Mouse (Mus musculus) bone marrow, adult 2 months (tissue): ENCODE data around the gene Fes. TPM values are rescaled to one million over a fixed set of nuclear protein-coding genes. Genes with fewer than 3 reads are reported as not detected.

ENCODE experiments used
- H3K27ac ChIP-seq: fragments of 200-500 bp; 2 replicates; pipeline ENCODE4 v1.5.1; 2012; ENCODE audit warnings: low read depth, mild to moderate bottlenecking, control low read depth, inconsistent platforms, low read length; ENCODE audit not compliant: control insufficient read depth, poor library complexity, insufficient read depth
- H3K4me1 ChIP-seq: fragments of 200-500 bp; 2 replicates; pipeline ENCODE4 v1.6.1; 2011; ENCODE audit warnings: low read length; ENCODE audit not compliant: control insufficient read depth, insufficient read depth
- H3K4me3 ChIP-seq: fragments of 200-500 bp; replicated peaks from 2 replicates; pipeline ENCODE3; 2011; ENCODE audit warnings: mild to moderate bottlenecking, low read depth, low read length, control low read depth; ENCODE audit not compliant: control insufficient read depth
- CTCF ChIP-seq: fragments of 200-500 bp; IDR thresholded peaks from 2 replicates; pipeline ENCODE4 v1.5.1; 2011; ENCODE audit warnings: low read length, control low read depth; ENCODE audit not compliant: control insufficient read depth, insufficient read depth
- POLR2A ChIP-seq: fragments of 200-500 bp; IDR thresholded peaks from 2 replicates; pipeline ENCODE4 v1.6.1; 2011; ENCODE audit warnings: low read depth, mild to moderate bottlenecking, control low read depth, low read length, borderline replicate concordance; ENCODE audit not compliant: control insufficient read depth
- WGBS: fragments of 180-500 bp; shearing (Covaris S2); methylation state at CpG from one replicate; pipeline ENCODE4 v1.1.7; 2018; 5-methylcytosine and 5-hydroxymethylcytosine counted together
- polyA plus RNA-seq: library from polyadenylated mRNA; stranded (reverse); fragments of >200 nt; gene quantifications from 2 replicates; pipeline ENCODE4 v1.2.4, GENCODE M21; 2011; ENCODE audit warnings: low replicate concordance; ENCODE audit not compliant: missing spikeins, insufficient read depth, insufficient read length

The Fes gene
- polyA plus RNA-seq, 1 experiment, result 311 TPM

GRCm38 (mm10) chr7:80358039-80358438 lies 29.7 kb downstream of the Fes start:
- Histone ChIP-seq H3K27ac (no peak overlapping the region), H3K4me1 (peaks cover 1% of the 10 kb centered on the region; the same call in 1 of the 2 replicates), H3K4me3 (no peak overlapping the region)
- WGBS, result 78% methylated on average over 4 of the region's 4 CpGs
- TF ChIP-seq POLR2A, result no peak
- TF ChIP-seq CTCF, result no peak

GRCm38 (mm10) chr7:80357156-80357555 lies 30.6 kb downstream of the Fes start:
- 88% methylated on average over 8 of the region's 8 CpGs for WGBS
- no peak overlapping the region for H3K27ac ChIP-seq
- peaks cover 1% of the 10 kb centered on the region; the same call in 1 of the 2 replicates for H3K4me1 ChIP-seq
- TF ChIP-seq CTCF (no peak), POLR2A (no peak)
- H3K4me3 ChIP-seq, result no peak overlapping the region

- Histone ChIP-seq H3K27ac (no peak overlapping the region), H3K4me1 (peaks cover 1% of the 10 kb centered on the region; the same call in 1 of the 2 replicates), H3K4me3 (no peak overlapping the region)
- TF ChIP-seq POLR2A, result no peak
- TF ChIP-seq CTCF, result no peak
- WGBS, result 88% methylated on average over 13 of the region's 13 CpGs
Observed at GRCm38 (mm10) chr7:80356351-80356750, 31.4 kb downstream of the Fes start.

GRCm38 (mm10) chr7:80352920-80353319 lies 34.8 kb downstream of the Fes start:
- Histone ChIP-seq H3K4me1 (no peaks in the 10 kb centered on the region), H3K27ac (no peak overlapping the region), H3K4me3 (no peak overlapping the region)
- 90% methylated on average over 8 of the region's 8 CpGs for WGBS
- TF ChIP-seq POLR2A (no peak), CTCF (no peak)

GRCm38 (mm10) chr7:80350808-80351207 lies 36.9 kb downstream of the Fes start:
- Histone ChIP-seq H3K4me1 (no peaks in the 10 kb centered on the region), H3K4me3 (no peak overlapping the region), H3K27ac (no peak overlapping the region)
- WGBS, result 59% methylated on average over 2 of the region's 2 CpGs
- TF ChIP-seq POLR2A, result no peak
- no peak for TF ChIP-seq CTCF

- WGBS, result 76% methylated on average over 13 of the region's 13 CpGs
- TF ChIP-seq POLR2A (no peak), CTCF (no peak)
Observed at GRCm38 (mm10) chr7:80347670-80348586, 39.8 kb downstream of the Fes start.

GRCm38 (mm10) chr7:80346830-80347229 lies 40.9 kb downstream of the Fes start:
- no peak overlapping the region for H3K4me3 ChIP-seq
- no peak overlapping the region for H3K27ac ChIP-seq
- WGBS, result 54% methylated on average over 5 of the region's 5 CpGs
- peaks cover 5% of the 10 kb centered on the region for H3K4me1 ChIP-seq
- TF ChIP-seq POLR2A, result no peak
- no peak for TF ChIP-seq CTCF

More at GRCm38 (mm10) chr7:80347670-80348586, 39.8 kb downstream of the Fes start:
- H3K27ac ChIP-seq, result no peak overlapping the region
- H3K4me3 ChIP-seq, result no peak overlapping the region
- H3K4me1 ChIP-seq, result peaks cover 5% of the 10 kb centered on the region

- 83% methylated on average over 9 of the region's 9 CpGs for WGBS
- TF ChIP-seq POLR2A (no peak), CTCF (no peak)
- Histone ChIP-seq H3K4me1 (peaks cover 5% of the 10 kb centered on the region), H3K27ac (no peak overlapping the region), H3K4me3 (no peak overlapping the region)
Observed at GRCm38 (mm10) chr7:80346173-80346572, 41.6 kb downstream of the Fes start.
